Mouse (Mus musculus) inflammation-experienced regulatory T-cells, adult 6 months (primary cell): Measurements from ENCODE around the gene Rrad. TPM values are rescaled to one million over a fixed set of nuclear protein-coding genes. Genes with fewer than 3 reads are reported as not detected.
A peak's percentile ranks its signal among the peaks of the same experiment; 100 is the strongest.

Experiments used
- ATAC-seq: one replicate; pipeline ENCODE4 v1.8.0; 2017
- polyA plus RNA-seq, 3 experiments: library from polyadenylated mRNA; unstranded; fragments of 100-300 nt; shearing (Covaris generic); gene quantifications; one replicate each; pipeline ENCODE4 v1.2.1; 2017

The Rrad gene
- polyA plus RNA-seq, 3 experiments from 2014 or later: 10.3 to 14.0 (median 11.0) TPM

DNA sequence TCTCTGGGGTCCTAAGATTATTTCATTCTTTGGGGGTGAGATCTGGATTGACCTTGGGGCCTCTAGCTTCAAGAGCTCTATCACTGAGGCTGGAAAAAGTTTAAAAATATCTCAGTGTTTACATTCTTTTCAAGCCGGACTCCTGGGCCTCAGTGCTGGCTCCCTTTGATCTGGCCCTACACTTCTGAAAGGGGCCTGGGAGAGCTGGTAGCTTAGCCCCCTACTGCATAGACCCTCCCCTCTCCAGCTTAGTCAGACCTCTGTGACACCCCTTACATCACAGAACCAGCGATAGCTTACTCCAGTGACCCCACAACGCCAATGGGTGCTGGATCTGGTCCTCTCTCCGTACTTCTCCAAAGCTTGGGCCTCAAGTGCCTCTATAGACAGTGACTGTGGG lies 19.5 kb downstream of the Rrad start:
- no peak for ATAC-seq

GRCm38 (mm10) chr8:104610185-104610766 lies 20.9 kb downstream of the Rrad start:
- no peak for ATAC-seq

GRCm38 (mm10) chr8:104609222-104609621 lies 21.9 kb downstream of the Rrad start:
- no peak for ATAC-seq

- ATAC-seq: no peak
Observed at GRCm38 (mm10) chr8:104607944-104608343, 23.2 kb downstream of the Rrad start.

GRCm38 (mm10) chr8:104606329-104606728 lies 24.8 kb downstream of the Rrad start:
- no peak for ATAC-seq

- no peak for ATAC-seq
Observed at GRCm38 (mm10) chr8:104603245-104603593, 27.9 kb downstream of the Rrad start.

DNA sequence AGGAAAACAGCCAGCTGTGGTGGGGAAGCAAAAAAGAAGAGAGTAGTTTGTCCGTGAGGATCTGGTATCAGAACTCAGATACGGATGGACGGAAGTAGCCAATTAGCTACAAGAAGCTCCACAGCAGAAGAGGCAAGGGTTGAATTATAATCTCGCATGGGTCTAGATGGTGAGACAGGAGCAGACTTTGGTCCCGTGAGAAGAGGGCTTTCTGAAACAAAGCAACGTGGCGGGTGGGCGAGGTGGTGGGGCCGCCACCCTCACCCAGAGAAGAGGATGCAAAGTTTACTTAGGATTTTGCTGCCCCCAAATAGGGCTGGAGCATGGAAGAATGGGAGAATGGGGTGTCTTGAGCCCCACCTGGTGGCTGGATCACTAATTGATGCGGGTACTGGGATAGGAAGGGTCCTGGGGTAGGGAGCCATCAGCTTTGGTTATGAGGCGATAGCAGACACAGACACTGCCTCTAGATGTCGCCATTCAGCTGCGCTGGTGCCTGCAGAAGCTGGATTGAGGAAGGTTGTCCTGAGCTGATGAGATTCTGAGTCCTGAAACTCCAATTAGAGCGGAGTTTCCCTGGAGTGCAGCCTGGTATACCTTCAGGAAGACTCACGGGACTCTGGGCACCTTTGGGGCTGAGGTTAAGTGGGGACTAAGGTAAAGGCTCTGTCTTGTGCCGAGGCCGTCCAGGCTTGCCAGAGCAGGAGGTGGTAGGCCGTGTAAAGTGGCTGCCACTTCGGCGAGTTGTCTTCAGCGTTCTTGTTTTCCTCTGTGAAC lies 28.5 kb downstream of the Rrad start:
- ATAC-seq: peak; percentile 94

- ATAC-seq: no peak
Observed at GRCm38 (mm10) chr8:104601941-104602371, 29.2 kb downstream of the Rrad start.

- ATAC-seq: no peak
Observed at GRCm38 (mm10) chr8:104601386-104601785, 29.7 kb downstream of the Rrad start.

- no peak for ATAC-seq
Observed at GRCm38 (mm10) chr8:104598496-104598895, 32.6 kb downstream of the Rrad start.

GRCm38 (mm10) chr8:104597656-104598055 lies 33.5 kb downstream of the Rrad start:
- ATAC-seq: no peak

DNA sequence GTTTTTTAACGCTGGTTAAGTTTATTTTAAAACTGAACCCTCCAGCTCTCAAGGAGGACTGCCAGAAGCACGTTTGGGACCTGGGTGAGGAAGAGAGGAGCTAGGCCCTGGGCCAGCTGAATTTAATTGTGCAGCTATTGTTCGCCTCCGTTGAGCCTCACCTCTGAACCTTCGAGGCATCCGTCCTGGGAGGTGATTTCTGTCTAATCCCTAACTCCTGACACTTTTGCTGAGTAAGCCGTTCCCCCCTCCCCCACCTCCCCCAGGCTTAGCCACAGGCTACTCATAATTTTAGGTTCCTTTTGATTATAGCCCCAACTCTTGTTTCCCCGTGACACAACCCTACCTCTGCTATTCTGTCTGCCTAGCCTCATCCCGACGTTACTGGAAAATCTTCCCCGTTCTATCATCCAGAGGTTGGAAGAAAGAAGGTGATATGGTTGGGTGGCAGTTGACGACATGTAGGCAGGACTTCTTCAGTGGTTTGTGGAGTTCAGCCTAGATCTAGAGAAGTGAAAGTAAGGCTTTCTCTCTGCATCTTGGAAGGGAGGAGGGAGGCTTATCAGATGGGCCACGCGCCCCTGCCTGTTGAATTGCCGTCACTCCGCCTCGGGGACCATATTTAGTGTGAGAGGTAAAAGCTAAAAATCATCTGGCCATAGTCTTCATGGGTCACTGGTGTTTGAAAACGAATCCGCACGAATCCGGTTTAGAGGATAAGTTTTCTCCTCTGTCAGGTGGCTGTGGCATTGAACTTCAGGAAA lies 35.2 kb downstream of the Rrad start:
- ATAC-seq: no peak

- ATAC-seq: no peak
Observed at GRCm38 (mm10) chr8:104594611-104595362, 36.3 kb downstream of the Rrad start.

DNA sequence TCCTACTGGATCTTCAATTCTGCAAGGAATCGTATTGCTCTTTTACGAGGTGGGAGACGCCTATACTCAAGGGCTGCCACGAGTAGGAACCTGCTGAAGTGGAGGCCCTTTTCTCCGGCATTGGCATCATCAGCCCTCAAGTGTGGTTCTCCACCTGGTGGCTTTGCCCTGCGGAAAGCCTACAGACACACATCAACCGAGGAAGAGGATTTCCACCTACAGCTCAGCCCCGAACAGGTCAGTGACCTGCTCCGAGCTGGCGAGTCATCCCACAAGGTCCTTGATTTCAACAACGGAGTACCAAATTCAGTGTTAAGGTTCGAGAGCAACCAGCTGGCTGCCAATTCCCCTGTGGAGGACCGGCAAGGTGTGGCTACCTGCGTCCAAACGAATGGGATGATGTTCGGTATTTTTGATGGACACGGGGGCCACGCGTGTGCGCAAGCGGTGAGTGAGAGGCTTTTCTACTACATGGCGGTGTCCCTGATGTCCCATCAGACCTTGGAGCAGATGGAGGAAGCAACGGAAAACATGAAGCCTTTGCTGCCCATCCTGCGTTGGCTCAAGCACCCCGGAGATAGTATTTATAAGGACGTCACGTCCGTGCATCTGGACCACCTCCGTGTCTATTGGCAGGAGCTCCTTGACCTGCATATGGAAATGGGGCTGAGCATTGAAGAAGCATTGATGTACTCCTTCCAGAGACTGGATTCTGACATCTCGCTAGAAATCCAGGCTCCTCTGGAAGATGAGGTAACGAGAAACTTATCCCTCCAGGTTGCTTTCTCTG lies 37.4 kb downstream of the Rrad start:
- no peak for ATAC-seq

GRCm38 (mm10) chr8:104592566-104592965 lies 38.6 kb downstream of the Rrad start:
- ATAC-seq: no peak

- no peak for ATAC-seq
Observed at GRCm38 (mm10) chr8:104591856-104592255, 39.3 kb downstream of the Rrad start.

- peak; percentile 96 for ATAC-seq
Observed at GRCm38 (mm10) chr8:104591133-104591834, 39.8 kb downstream of the Rrad start, which contains the start of gene Pdp2. TSS of gene Pdp2 (plus strand) at chr8:104591451.

GRCm38 (mm10) chr8:104590284-104590683 lies 40.8 kb downstream of the Rrad start:
- no peak for ATAC-seq

DNA sequence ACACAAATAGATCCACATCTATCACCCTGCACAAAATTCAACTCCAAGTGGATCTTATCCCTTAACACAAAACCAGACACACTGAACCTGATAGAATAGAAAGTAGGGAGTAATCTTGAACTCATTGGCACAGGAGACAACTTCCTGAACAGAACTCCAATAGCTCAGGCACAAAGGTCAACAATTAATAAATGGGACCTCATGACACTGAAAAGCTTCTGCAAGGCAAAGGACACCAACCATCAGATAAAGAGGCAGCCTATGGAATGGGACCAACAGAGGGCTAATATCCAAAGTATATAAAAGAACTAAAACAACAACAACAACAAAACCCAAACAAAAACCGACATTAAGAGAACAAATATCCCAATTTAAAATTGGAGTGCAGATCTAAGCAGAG lies 46.6 kb downstream of the Rrad start:
- ATAC-seq: no peak
